Mouse (Mus musculus): ENCODE measurements around the gene Adcy1. TPM values are rescaled to one million over a fixed set of nuclear protein-coding genes. Genes with fewer than 3 reads are reported as not detected.
A peak's percentile ranks its signal among the peaks of the same experiment; 100 is the strongest.
"Not testable (repeated sequence)": the region's sequence is repeated elsewhere in the genome, so short reads cannot be mapped to it uniquely, and the experiment has no call there.

Gene Adcy1
- polyA plus RNA-seq, 1 experiment from 2014 or later = 24.2 TPM

DNA sequence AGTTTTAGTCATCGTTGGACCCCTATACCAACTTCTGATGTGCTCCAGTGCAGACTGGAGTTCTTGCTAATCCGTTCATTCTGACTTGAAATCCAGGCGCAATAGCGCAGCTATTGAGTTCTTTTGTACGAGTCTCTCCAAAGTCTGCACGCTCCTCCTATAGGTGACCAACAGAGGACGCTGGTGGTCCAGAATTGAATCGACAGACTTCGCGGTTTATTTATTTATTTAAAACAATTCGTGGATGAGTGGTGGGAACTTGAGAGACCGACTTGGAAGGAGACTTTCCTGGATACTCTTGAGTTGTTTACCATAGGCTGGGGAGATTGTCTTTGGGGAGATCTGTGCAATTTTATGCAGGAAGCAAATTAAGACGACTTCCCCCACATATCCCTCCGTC is 151.5 kb downstream of the Adcy1 start:
- no peaks in the 10 kb centered on the region for H3K9me3 ChIP-seq (ENCODE audit: control insufficient read depth, low read length)
- WGBS = 7% methylated on average over 14 of the region's 14 CpGs
- peaks cover 21% of the 10 kb centered on the region; the same call in 1 of the 2 replicates for H3K4me1 ChIP-seq (ENCODE audit: control insufficient read depth, insufficient read depth, low read length)
- ATAC-seq (ENCODE audit: low read depth) = no peak
- peaks cover 5% of the 10 kb centered on the region; the same call in 1 of the 2 replicates for H3K27me3 ChIP-seq (ENCODE audit: control insufficient read depth, insufficient read depth, low read length)
- no peak overlapping the region for H3K27ac ChIP-seq (ENCODE audit: low read depth, low read length)
- H3K9ac ChIP-seq (replicated peaks; ENCODE audit: low read depth, low read length) = no peak overlapping the region
- H3K4me2 ChIP-seq (ENCODE audit: low read depth, low read length) = peak overlapping the region; percentile 95
- H3K4me3 ChIP-seq (ENCODE audit: low read depth, low read length) = no peak overlapping the region
- no peaks in the 10 kb centered on the region for H3K36me3 ChIP-seq (ENCODE audit: control insufficient read depth, insufficient read depth, low read length)

DNA sequence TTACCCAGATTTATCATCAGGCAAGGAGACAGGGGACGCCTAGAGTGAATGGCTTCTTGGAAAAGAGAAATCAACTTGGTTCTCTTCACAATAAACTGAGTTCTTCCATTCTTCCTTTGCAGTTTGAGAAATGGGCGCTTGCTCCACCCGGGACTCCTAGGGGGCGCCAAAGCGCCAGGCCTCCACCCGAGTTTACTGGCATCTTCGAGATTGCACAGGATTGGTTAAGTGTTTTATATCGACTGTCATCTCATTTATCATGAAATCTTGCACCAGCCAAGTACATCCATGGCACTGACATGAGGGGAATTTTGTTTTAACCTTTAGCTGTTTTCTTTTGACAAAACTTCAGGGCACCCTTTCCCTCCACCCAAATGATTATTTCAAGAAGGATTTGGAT is 152.4 kb downstream of the Adcy1 start:
- no peak for ATAC-seq (ENCODE audit: low read depth)
- Histone ChIP-seq H3K36me3 (ENCODE audit: control insufficient read depth, insufficient read depth, low read length) (no peaks in the 10 kb centered on the region), H3K4me3 (ENCODE audit: low read depth, low read length) (no peak overlapping the region), H3K4me2 (ENCODE audit: low read depth, low read length) (no peak overlapping the region), H3K27me3 (ENCODE audit: control insufficient read depth, insufficient read depth, low read length) (peaks cover 5% of the 10 kb centered on the region; the same call in 1 of the 2 replicates), H3K4me1 (ENCODE audit: control insufficient read depth, insufficient read depth, low read length) (peaks cover 20% of the 10 kb centered on the region; the same call in 1 of the 2 replicates), H3K27ac (ENCODE audit: low read depth, low read length) (no peak overlapping the region), H3K9me3 (ENCODE audit: control insufficient read depth, low read length) (no peaks in the 10 kb centered on the region), H3K9ac (replicated peaks; ENCODE audit: low read depth, low read length) (no peak overlapping the region)
- WGBS = 11% methylated on average over 8 of the region's 8 CpGs

DNA sequence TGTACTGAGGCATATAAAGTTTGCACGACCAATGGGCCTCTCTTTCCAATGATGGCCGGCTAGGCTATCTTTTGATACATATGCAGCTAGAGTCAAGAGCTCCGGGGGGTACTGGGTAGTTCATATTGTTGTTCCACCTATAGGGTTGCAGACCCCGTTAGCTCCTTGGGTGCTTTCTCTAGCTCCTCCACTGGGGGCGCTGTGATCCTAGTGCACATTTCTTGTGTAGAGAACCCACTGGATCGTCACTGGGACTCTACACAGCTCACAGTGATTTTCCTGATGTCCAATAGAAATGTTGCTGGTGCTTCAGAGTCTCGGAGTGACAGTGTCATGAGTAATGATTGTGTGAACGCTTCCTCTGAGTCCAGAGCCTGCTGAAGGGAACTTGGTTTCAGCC is 158.5 kb downstream of the Adcy1 start:
- 78% methylated on average over 8 of the region's 8 CpGs for WGBS
- not testable (repeated sequence) for H3K9ac ChIP-seq (replicated peaks; ENCODE audit: low read depth, low read length); H3K9me3 ChIP-seq (ENCODE audit: control insufficient read depth, low read length); H3K36me3 ChIP-seq (ENCODE audit: control insufficient read depth, insufficient read depth, low read length); H3K27me3 ChIP-seq (ENCODE audit: control insufficient read depth, insufficient read depth, low read length); H3K4me1 ChIP-seq (ENCODE audit: control insufficient read depth, insufficient read depth, low read length); ATAC-seq (ENCODE audit: low read depth); H3K4me2 ChIP-seq (ENCODE audit: low read depth, low read length); H3K4me3 ChIP-seq (ENCODE audit: low read depth, low read length); H3K27ac ChIP-seq (ENCODE audit: low read depth, low read length)

DNA sequence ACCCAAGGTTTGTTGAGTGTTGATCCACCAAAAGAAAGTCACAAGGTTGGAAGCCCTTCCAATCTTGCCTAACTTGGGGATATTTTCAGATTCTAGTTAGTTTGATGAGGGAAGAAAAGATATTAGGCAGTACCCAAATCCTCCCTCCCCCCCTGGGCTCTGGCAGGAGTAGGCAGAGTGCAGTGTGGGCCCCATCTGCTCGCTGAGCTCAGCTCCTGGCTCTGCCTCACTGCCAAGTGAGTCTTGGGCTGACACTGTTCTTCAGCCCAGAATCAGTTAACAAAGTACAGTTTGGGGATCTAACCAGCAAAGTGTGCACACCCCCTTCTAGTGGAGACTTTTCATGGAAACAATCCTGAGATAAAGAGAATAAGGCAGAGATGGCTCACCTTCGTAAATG is 162.9 kb downstream of the Adcy1 start:
- no peak overlapping the region for H3K9ac ChIP-seq (replicated peaks; ENCODE audit: low read depth, low read length)
- no peak; the same call in 1 of the 2 replicates for ATAC-seq (ENCODE audit: low read depth)

DNA sequence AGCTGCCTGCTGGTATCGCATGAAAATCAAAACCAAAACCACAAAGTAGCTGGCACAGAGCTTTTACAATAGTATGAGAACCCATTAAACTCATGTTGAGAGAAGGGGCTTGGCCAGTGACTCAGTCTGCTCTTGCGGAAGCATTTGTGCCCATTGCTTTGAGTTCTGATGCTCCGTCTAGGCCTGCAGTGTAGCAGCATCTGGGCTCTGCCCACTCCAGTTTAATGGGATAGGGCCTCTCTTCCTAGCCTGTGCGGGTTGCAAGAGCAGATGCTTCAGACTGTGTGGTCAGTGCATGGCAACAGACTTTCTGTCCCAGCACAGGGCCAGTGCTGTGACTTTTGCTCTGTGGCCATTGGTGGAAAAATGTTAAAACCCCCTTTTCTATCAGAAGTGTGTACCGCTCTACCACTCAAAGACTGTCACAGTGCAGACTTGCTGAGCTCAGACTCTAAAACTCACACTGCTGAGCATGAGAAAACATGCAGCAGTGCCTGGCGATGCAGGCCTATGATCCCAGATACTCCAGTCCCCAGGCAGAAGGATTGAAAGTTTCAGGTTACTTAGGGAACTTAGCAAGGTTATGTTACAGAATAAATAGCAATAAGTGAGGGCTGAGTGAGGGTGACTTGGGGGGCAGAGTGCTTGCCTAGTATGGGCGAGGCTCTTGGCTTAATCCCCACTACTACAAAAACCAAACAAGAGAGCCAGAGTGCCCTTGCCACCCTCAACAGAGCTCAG is 163.7 kb downstream of the Adcy1 start:
- Histone ChIP-seq H3K9ac (replicated peaks; ENCODE audit: low read depth, low read length) (no peak overlapping the region), H3K27ac (ENCODE audit: low read depth, low read length) (no peak overlapping the region), H3K27me3 (ENCODE audit: control insufficient read depth, insufficient read depth, low read length) (no peaks in the 10 kb centered on the region), H3K4me3 (ENCODE audit: low read depth, low read length) (no peak overlapping the region), H3K4me2 (ENCODE audit: low read depth, low read length) (no peak overlapping the region), H3K4me1 (ENCODE audit: control insufficient read depth, insufficient read depth, low read length) (no peaks in the 10 kb centered on the region), H3K9me3 (ENCODE audit: control insufficient read depth, low read length) (no peaks in the 10 kb centered on the region), H3K36me3 (ENCODE audit: control insufficient read depth, insufficient read depth, low read length) (no peaks in the 10 kb centered on the region)
- WGBS = 86% methylated on average over 7 of the region's 7 CpGs
- no peak for ATAC-seq (ENCODE audit: low read depth)

More for the DNA sequence above, 162.9 kb downstream of the Adcy1 start:
- Histone ChIP-seq H3K4me1 (ENCODE audit: control insufficient read depth, insufficient read depth, low read length) (no peaks in the 10 kb centered on the region), H3K4me3 (ENCODE audit: low read depth, low read length) (no peak overlapping the region), H3K27ac (ENCODE audit: low read depth, low read length) (no peak overlapping the region), H3K9me3 (ENCODE audit: control insufficient read depth, low read length) (no peaks in the 10 kb centered on the region), H3K36me3 (ENCODE audit: control insufficient read depth, insufficient read depth, low read length) (no peaks in the 10 kb centered on the region), H3K27me3 (ENCODE audit: control insufficient read depth, insufficient read depth, low read length) (no peaks in the 10 kb centered on the region), H3K4me2 (ENCODE audit: low read depth, low read length) (no peak overlapping the region)
- 74% methylated on average over 2 of the region's 2 CpGs for WGBS

DNA sequence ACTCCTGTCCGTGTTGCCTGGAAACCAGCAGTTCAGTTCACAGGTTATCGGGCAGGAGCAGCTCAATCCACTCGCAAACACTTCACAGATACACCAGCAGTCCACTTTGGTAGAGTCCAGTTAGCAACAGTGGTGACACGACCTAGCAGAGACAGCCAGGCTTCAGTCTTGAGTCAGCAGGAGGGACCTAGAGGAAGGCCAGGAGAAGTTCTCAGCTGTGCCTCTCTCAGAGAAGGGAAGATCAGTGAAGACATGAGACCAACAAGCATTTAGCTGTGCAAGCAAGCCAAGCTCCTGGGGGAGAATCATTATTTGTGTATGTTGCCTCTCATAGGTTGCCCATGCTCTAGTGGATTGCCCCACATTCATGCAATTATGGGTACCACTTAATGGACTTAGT is 164.8 kb downstream of the Adcy1 start:
- Histone ChIP-seq H3K27me3 (ENCODE audit: control insufficient read depth, insufficient read depth, low read length) (no peaks in the 10 kb centered on the region), H3K4me1 (ENCODE audit: control insufficient read depth, insufficient read depth, low read length) (no peaks in the 10 kb centered on the region), H3K4me3 (ENCODE audit: low read depth, low read length) (no peak overlapping the region), H3K27ac (ENCODE audit: low read depth, low read length) (no peak overlapping the region), H3K9me3 (ENCODE audit: control insufficient read depth, low read length) (no peaks in the 10 kb centered on the region), H3K4me2 (ENCODE audit: low read depth, low read length) (no peak overlapping the region), H3K36me3 (ENCODE audit: control insufficient read depth, insufficient read depth, low read length) (no peaks in the 10 kb centered on the region), H3K9ac (replicated peaks; ENCODE audit: low read depth, low read length) (no peak overlapping the region)
- WGBS = 94% methylated on average over 4 of the region's 4 CpGs
- ATAC-seq (ENCODE audit: low read depth) = no peak

Other genes with a start within 250 kb of the Adcy1 start
- gene Gm11983, start 225.8 kb upstream of the Adcy1 start, polyA plus RNA-seq (2014; fragmentation: Nextera tagmentation; extraction: Ambion mirVana) = not detected in 2 replicates
- 0.20 TPM in 1 of 2 replicates, not detected in the other for gene Gm11985, start 125.1 kb downstream of the Adcy1 start, polyA plus RNA-seq (2014; fragmentation: Nextera tagmentation; extraction: Ambion mirVana)
- 0.46 TPM in 1 of 2 replicates, not detected in the other for gene Igfbp1, start 134.3 kb downstream of the Adcy1 start, polyA plus RNA-seq (2014; fragmentation: Nextera tagmentation; extraction: Ambion mirVana)
- gene Igfbp3, start 150.4 kb downstream of the Adcy1 start, polyA plus RNA-seq (2014; fragmentation: Nextera tagmentation; extraction: Ambion mirVana) = 14.2 and 23.3 TPM in 2 replicates

Data from neural tube, embryonic 14.5 days (tissue).